Mouse (Mus musculus) monocyte, adult 2 months (primary cell): ENCODE data around the gene Olfr655.
A peak's percentile ranks its signal among the peaks of the same experiment; 100 is the strongest.

ENCODE experiments used
- DNase-seq, 2 experiments: peaks; one replicate each; pipeline ENCODE4 v3.0.0; 2022; ENCODE audit warnings: low spot score in 2 of 2, low read depth in 1 of 2

Olfr655 gene

DNA sequence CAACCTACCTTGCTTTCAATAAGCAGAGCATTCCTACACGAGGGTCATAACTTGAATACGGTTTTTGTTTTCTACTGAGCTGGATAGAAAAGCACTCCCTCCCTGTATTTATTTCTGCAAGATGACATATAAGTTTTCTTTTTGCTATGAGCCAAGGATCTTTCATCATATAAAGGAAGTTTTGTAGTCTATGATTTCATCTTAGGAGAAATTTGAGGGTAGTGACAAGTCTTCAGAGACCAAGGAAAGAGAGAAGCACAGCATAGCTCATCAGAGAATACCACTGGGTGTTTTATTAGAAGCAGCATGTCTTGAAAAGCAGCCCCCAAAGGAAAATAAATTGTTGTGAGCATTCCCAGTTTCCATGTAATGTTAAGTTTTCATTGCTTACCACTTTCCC lies at the start of gene Olfr655:
Gene Olfr655 (minus strand): TSS at position 101 of the 400 bp plus-strand sequence.
- DNase-seq, result no peak

DNA sequence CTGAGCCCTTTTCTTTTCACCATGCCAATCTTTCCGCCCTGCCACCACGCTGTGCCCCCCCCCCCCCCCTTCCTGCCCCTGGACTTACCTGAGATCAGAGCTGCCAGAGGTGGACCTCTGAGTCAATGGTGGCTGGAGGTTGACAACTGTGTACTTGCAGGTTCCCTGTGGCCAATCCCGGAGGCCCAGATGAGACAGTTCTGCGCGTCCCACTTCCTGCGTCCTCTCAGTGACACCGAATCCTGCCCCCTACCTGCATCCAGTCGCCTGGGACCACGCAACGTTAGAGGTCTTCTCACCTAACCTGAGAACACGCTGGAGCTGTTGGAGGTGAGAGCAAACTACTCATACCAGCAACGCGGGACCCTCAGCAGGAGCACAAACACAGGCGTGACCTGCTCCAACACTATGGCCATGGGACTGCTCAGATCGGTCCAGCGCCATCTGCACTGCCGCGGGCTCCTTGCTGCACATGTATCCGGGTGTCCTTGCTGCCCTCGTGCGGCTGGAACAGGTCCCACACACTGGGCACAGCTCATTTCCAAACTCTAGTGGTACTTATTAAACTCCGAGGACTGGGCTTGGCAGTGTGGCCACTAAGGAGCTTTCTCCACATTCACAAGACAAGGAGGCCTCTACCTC lies 45.4 kb upstream of the Olfr655 start, which contains the start of gene Olfr658:
Gene Olfr658 (minus strand): TSS at position 465 of the 642 bp plus-strand sequence.
- DNase-seq, result peak in 1 of 2 experiments; percentile 12

DNA sequence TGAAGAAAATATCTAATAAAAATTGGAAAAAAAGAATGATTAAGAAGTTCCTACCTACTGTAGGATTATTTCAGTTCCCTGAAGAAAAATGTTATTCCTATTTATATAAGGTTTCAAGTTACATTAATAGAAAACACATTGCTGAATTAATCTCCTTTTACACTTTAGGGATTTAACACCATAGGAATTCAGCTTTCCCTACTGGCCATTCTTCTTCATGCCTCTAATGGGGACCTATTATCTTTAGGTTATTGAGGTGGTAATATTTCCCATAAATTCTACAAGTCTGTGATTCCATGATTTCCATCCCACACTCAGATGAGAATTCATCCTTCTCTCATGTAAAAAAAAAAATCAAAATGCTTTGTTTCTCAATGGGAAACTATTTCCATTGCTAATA lies 22.9 kb upstream of the Olfr655 start, which contains the start of gene Olfr657:
Gene Olfr657 (plus strand): TSS at position 301 of the 400 bp plus-strand sequence.
- DNase-seq, result no peak

DNA sequence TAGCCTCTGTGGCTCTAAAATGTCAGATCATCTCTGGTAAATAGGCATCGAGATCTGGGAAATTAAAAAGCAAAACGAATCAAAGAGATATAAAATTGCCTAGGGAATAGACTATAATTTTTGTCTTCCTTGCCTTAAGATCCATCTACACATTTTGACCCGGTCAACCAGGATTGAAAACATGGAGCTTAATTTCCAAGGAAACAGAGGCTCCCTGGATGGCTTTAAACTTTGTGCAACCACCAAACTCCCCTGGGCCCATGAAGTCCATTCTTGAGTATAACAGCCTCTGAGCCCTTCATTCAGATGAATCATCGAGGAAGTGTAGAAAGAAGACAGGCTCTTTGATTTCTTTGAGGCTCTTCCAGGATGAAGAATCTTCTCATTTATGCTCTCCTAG lies 12.1 kb upstream of the Olfr655 start, which contains the start of gene Olfr656:
Gene Olfr656 (plus strand): TSS at position 301 of the 400 bp plus-strand sequence.
- DNase-seq, result no peak

DNA sequence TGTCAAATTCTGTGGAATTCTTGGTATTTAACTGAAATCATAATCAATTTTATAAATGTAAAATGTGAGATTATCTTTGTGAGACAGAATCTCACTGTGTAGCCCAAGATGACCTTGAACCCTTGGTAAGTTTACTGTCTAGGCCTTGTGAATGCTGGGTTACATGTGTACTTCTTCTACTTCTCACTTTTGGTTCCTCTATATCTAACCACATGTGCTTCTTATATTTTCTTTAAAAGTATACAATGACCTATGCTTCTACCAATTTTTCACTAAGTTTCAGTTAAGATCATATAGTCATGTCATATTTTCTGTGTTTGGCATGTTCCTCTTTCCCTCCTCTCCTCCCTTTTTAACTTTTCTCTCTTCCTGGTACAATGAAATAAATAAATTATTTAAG lies 3.1 kb upstream of the Olfr655 start:
- DNase-seq, result no peak

DNA sequence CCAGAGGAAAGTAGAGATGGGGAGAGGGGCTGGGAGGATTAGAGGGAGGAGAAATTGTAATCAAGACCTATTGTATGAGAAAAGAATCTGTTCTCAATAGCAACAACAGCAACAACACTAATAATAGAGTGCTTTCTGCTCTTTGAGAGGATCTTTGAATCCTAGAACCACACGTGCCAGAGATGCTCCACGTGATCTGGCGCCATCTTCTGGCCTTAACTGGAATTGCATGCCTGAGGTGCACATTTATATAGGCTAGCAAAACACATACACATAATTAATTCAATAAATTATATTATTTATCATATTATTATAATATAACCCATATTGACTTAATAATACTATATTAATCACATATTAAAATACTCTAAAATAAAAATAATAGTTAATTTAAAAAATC lies 1.6 kb upstream of the Olfr655 start:
- DNase-seq, result peak; percentile 5 to 35

DNA sequence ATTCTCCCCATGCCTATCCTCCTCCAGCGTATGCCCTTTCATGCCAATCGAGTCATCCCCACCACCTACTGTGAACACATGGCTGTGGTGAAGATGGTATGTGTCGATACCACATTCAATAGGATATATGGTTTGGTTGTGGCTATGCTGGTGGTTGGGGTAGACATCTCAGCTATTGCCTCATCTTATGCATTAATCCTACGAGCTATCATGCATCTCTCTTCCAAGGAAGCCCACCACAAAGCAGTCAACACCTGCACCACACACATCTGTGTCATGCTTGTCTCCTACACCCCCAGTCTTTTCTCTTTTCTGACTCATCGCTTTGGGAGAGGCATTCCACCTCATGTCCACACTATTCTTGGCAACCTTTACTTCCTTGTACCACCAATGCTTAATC lies 13.3 kb downstream of the Olfr655 start:
- no peak for DNase-seq

DNA sequence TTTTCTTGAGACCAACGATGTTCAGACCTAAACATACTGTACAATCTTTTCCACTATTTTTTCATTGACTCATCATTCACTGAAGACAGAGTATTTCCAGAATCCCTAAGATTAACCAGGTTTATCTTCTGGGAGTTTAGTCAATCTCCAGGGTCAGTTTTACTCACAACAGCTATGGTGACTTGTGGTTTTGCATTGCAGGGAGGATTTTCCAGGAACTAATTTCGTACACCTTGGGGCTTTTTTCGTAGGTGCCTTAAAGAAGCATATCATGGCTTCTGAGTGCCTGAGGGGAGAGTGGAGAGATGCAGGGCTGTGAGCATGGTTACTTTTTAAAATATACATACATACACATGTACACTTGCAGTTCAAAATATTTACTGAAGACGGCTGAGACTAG lies 14.9 kb downstream of the Olfr655 start, which contains the start of gene Olfr654:
Gene Olfr654 (plus strand): TSS at position 301 of the 400 bp plus-strand sequence.
- DNase-seq, result no peak

DNA sequence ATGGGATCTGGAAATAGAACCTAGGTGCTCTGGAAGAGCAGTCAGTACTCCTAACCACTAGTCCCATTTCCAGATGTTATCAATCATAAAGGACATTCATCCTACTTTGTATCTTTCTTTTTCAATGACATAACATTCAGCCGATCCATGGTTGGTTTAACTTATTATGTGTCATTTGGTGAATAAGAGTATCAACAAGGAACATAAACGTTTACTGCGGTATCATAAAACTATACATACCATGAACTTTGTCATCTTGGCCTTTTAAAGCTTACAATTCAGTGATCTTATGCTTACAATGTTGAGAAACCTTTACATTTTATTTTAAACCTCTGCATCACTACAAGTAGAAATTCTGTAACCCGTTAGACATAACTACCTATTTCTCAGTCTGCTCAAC lies 20.1 kb downstream of the Olfr655 start:
- no peak for DNase-seq

DNA sequence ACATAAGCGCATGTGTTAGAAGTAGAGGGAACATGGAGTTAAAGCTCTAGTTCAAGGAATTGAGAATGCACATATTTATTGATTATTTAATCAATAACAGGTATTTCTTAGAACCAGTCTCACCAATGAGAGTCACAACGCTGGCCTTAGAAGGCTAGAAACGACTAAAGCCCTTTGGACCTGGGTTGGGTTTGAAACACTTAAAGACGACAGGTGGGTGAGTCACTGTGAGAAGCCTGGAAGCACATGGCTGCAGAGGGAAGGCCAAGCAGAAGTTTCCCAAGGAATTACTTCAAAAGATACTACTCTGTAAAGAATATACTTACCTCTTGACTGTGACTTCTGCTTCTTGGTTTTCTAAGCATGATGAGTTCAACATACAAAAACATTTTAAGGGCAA lies 20.7 kb downstream of the Olfr655 start:
- no peak for DNase-seq

DNA sequence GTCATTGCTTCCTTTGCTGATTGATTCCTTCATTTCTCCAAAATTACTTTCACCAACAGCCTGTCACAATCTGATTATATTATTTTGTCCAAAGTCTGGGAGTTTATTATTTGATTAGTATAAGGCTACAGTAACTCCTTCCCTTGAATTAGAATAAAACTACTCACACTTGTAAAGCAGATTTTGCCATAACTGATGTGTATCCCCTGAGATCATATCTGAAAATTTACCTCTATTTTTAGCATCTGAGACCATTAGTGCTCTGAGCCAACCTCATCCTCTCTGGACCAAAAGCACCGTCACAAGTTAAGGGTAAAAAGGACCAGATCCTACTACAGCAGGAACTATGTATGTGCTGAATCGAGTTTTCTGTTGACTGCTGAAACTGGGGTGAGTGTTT lies 24.6 kb downstream of the Olfr655 start, which contains the start of gene Olfr653:
Gene Olfr653 (plus strand): TSS at position 301 of the 400 bp plus-strand sequence.
- DNase-seq, result no peak

DNA sequence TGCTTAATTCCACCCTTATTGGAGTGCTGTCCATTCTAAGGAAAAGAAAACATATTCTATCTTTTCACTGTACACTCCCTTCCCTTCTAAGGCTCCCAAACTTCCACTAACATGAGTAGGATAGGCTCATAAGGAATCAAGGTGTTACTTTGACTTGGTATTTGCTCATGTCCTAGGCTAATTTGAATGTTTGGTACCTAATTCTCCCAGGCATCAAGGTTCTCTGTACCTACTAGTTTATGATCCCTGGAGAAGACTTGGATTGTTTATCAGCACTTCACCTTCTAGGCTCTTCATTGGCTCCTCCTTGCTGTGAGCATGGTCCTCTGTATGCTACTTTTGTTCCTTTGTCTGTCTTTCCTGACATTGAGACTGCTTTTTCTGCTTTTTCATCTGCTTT lies 41.0 kb downstream of the Olfr655 start, which contains the start of gene Olfr652:
Gene Olfr652 (plus strand): TSS at position 301 of the 400 bp plus-strand sequence.
- no peak for DNase-seq

DNA sequence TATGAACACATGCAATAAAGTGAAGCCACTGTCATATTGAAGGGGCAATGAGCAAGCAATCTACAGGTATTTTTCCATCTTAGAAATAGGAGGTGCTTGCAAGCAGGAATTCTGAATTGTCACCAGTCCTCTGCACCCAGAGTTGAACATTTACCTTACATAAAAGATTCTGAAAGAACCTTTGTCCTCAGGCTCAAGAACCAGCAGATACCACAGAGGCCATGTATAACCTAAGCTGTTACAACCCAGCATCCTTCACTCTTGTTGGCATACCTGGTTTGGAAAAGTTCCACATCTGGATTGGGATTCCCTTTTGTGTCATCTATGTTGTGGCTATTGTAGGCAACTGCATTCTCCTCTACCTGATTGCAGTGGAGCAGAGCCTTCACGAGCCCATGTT lies 48.9 kb downstream of the Olfr655 start:
- no peak for DNase-seq

DNA sequence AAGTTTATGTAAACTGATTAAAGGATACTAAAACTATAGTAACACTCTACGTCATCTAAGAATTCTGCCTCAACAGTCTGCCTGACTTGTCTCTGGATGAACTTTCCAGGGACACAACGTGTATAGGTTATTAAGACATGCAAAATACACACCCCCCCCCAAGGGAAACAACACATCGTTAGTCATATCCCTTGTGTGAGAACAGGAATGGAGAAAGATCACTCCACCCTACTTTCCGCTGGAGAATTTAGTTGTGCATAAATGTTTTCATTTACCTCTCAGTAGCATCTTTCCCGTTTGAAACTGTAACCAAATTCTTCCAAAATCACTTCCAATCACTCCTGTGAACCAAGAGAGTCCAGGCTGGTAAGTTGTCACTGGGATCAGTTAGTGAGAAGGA lies 51.7 kb downstream of the Olfr655 start, which contains the start of gene Olfr651:
Gene Olfr651 (plus strand): TSS at position 301 of the 400 bp plus-strand sequence.
- DNase-seq, result no peak
